8 mouse cellular contexts compared by ENCODE assay signal in genomic region chr9:101250981-101251643, GRCm38 (mm10). TPM values are rescaled to one million over a fixed set of nuclear protein-coding genes. Genes with fewer than 3 reads are reported as not detected.
DNase-seq lines count a peak whose midpoint lies in the region; ATAC-seq and TF ChIP-seq lines count a peak whose summit lies in the region.

No protein-coding gene starts in this region.

- H3K27me3 ChIP-seq in erythroblast, embryonic 14.5 days (ENCODE audit: control insufficient read depth): peaks cover 21% of the 10 kb centered on the region
- no peaks in the 10 kb centered on the region for H3K27me3 ChIP-seq in heart, embryonic 15.5 days
- no peaks in the 10 kb centered on the region for H3K27me3 ChIP-seq in small intestine, adult 2 months (ENCODE audit: control insufficient read depth, insufficient read depth, low read length)

- peak; percentile 55 for TF ChIP-seq POLR2A in small intestine, adult 2 months (IDR thresholded peaks at IDR 0.05; ENCODE audit: low read depth, low read length)

- under 1% methylated on average over 58 of the region's 61 CpGs for WGBS in heart, embryonic 15.5 days
- WGBS in small intestine, adult 2 months: under 1% methylated on average over 59 of the region's 61 CpGs

- H3K4me1 ChIP-seq in erythroblast, embryonic 14.5 days (ENCODE audit: control insufficient read depth): peaks cover 22% of the 10 kb centered on the region
- H3K4me1 ChIP-seq in heart, embryonic 15.5 days (replicated peaks): peaks cover 22% of the 10 kb centered on the region
- 0 out of 2 replicates have a peak, but pooled peaks cover 2% of the 10 kb centered on the region for H3K4me1 ChIP-seq in small intestine, adult 2 months (ENCODE audit: control insufficient read depth, insufficient read depth, insufficient read length, low read length)

- H3K9ac ChIP-seq in heart, embryonic 15.5 days: peak overlapping the region; percentile 89

- ATAC-seq in heart, embryonic 15.5 days (replicated peaks; ENCODE audit: insufficient number of reproducible peaks, insufficient read depth, low FRiP score, low read depth): peak; percentile 96
- peak; percentile 64 for ATAC-seq in megakaryocyte progenitor cell, adult 5-6 weeks (replicated peaks; ENCODE audit: poor library complexity)

- intact Hi-C loops in left cerebral cortex, postnatal 25 days (cut with DNase I): loop anchor here (5.0 to 10.0 kb wide), 3 partner anchors 69 to 1101 kb away; partner anchors contain the start of genes Ephb1 and Msl2

- peak overlapping the region; percentile 80 for H3K4me3 ChIP-seq in erythroblast, embryonic 14.5 days (replicated peaks)
- peak overlapping the region; percentile 79 for H3K4me3 ChIP-seq in heart, embryonic 15.5 days
- peak overlapping the region; percentile 97 for H3K4me3 ChIP-seq in small intestine, adult 2 months (ENCODE audit: low read depth, low read length)

- peak; percentile 67 to 74 for DNase-seq in layer of hippocampus, postnatal 10 days (ENCODE audit: low spot score in 2 of 2)
- DNase-seq in layer of hippocampus, adult 11-12 months (ENCODE audit: low spot score): no peak
- peak; percentile 82 for DNase-seq in adrenal gland, postnatal 25 days
- DNase-seq in left cerebral cortex, postnatal 25 days (ENCODE audit: low spot score in 2 of 2): peak; percentile 45 to 49

- TF ChIP-seq CTCF in small intestine, adult 2 months (IDR thresholded peaks at IDR 0.05; ENCODE audit: extremely low read depth, insufficient read length, insufficient replicate concordance, low read depth, low read length): no peak

- peak overlapping the region; percentile 99 for H3K27ac ChIP-seq in heart, embryonic 15.5 days
- peak overlapping the region; percentile 84 for H3K27ac ChIP-seq in small intestine, adult 2 months (ENCODE audit: insufficient read depth, low read depth, low read length)

- H3K4me2 ChIP-seq in heart, embryonic 15.5 days: peak overlapping the region; percentile 72

- H3K9me3 ChIP-seq in erythroblast, embryonic 14.5 days (ENCODE audit: control insufficient read depth, low read length): no peaks in the 10 kb centered on the region
- no peaks in the 10 kb centered on the region for H3K9me3 ChIP-seq in heart, embryonic 15.5 days (replicated peaks)

- no peaks in the 10 kb centered on the region for H3K36me3 ChIP-seq in erythroblast, embryonic 14.5 days (ENCODE audit: control insufficient read depth)
- no peaks in the 10 kb centered on the region for H3K36me3 ChIP-seq in heart, embryonic 15.5 days
- no peaks in the 10 kb centered on the region for H3K36me3 ChIP-seq in small intestine, adult 2 months (ENCODE audit: control insufficient read depth, insufficient read depth, low read length)

RNA-seq across cellular contexts. Expression of gene Ppp2r3a, which starts 0.5 kb away (rescaled TPM):
- 10 to 100 TPM; 31.4 to 31.6 TPM for total RNA-seq in layer of hippocampus, postnatal 10 days (2021)
- 27.7 and 30.5 TPM in 2 replicates for total RNA-seq in adrenal gland, postnatal 25 days (2021)
- polyA plus RNA-seq in erythroblast, embryonic 14.5 days (2012): 0.03 and 0.04 TPM in 2 replicates
- polyA plus RNA-seq in heart, embryonic 15.5 days (2015; fragmentation: Nextera tagmentation; extraction: Ambion mirVana): 75.1 and 84.7 TPM in 2 replicates
- total RNA-seq in left cerebral cortex, postnatal 25 days (2021): 10 to 100 TPM; 17.4 to 19.5 TPM
- 8.3 and 12.4 TPM in 2 replicates for total RNA-seq in megakaryocyte progenitor cell, adult 5-6 weeks (2015)
- 7.9 and 9.4 TPM in 2 replicates for total RNA-seq in megakaryocyte progenitor cell, adult 5-6 weeks (2017)
- polyA plus RNA-seq in small intestine, adult 2 months (2012; rRNA removed): 0.52 and 0.67 TPM in 2 replicates
